Mouse (Mus musculus): Measurements from ENCODE around the gene Hamp2. TPM values are rescaled to one million over a fixed set of nuclear protein-coding genes. Genes with fewer than 3 reads are reported as not detected.
"Not testable (repeated sequence)": the region's sequence is repeated elsewhere in the genome, so short reads cannot be mapped to it uniquely, and the experiment has no call there.

Gene Hamp2
- polyA plus RNA-seq (2014; fragmentation: Nextera tagmentation; extraction: Ambion mirVana) = not detected in 2 replicates

- WGBS (ENCODE audit: insufficient replicate concordance) = 75% methylated on average over 2 of the region's 2 CpGs
- not testable (repeated sequence) for H3K36me3 ChIP-seq (ENCODE audit: control insufficient read depth, insufficient read depth, low read length); H3K4me2 ChIP-seq; H3K4me1 ChIP-seq (ENCODE audit: control insufficient read depth, insufficient read depth, low read length); H3K27me3 ChIP-seq (ENCODE audit: control insufficient read depth, insufficient read depth, low read length); ATAC-seq (replicated peaks; ENCODE audit: insufficient number of reproducible peaks, low FRiP score, low TSS enrichment); H3K4me3 ChIP-seq (ENCODE audit: low read depth, low read length); H3K27ac ChIP-seq (ENCODE audit: low read depth, low read length); H3K9ac ChIP-seq (ENCODE audit: low read depth, low read length); H3K9me3 ChIP-seq (replicated peaks; ENCODE audit: control insufficient read depth, low read length)
These were observed at the start of gene Hamp2 for GRCm38 (mm10) chr7:30924581-30924980. Gene Hamp2, minus strand, starts transcription at chr7:30924681.

GRCm38 (mm10) chr7:30973501-30974289 is 49.2 kb upstream of the Hamp2 start, which contains the start of gene Fam187b:
Gene Fam187b, plus strand, starts transcription at chr7:30973790.
- no peaks in the 10 kb centered on the region for H3K9me3 ChIP-seq (replicated peaks; ENCODE audit: control insufficient read depth, low read length)
- ATAC-seq (replicated peaks; ENCODE audit: insufficient number of reproducible peaks, low FRiP score, low TSS enrichment) = peak; percentile 63; the same call in 1 of the 2 replicates
- under 1% methylated on average over 37 of the region's 37 CpGs for WGBS (ENCODE audit: insufficient replicate concordance)
- H3K4me2 ChIP-seq = peak within 1 kb of the TSS; percentile 70
- peak within 1 kb of the TSS; percentile 67 for H3K9ac ChIP-seq (ENCODE audit: low read depth, low read length)
- H3K36me3 ChIP-seq (ENCODE audit: control insufficient read depth, insufficient read depth, low read length) = no peaks in the 10 kb centered on the region
- peaks cover 5% of the 10 kb centered on the region; the same call in 1 of the 2 replicates for H3K4me1 ChIP-seq (ENCODE audit: control insufficient read depth, insufficient read depth, low read length)
- peaks cover 18% of the 10 kb centered on the region for H3K27me3 ChIP-seq (ENCODE audit: control insufficient read depth, insufficient read depth, low read length)
- peak within 1 kb of the TSS; percentile 50 for H3K4me3 ChIP-seq (ENCODE audit: low read depth, low read length)
- H3K27ac ChIP-seq (ENCODE audit: low read depth, low read length) = no peak within 1 kb of the TSS

- ATAC-seq (replicated peaks; ENCODE audit: insufficient number of reproducible peaks, low FRiP score, low TSS enrichment) = no peak
These were observed 48.7 kb upstream of the Hamp2 start, which contains the start of gene Lsr for GRCm38 (mm10) chr7:30973251-30973500. Gene Lsr, minus strand, starts transcription at chr7:30973464.

GRCm38 (mm10) chr7:30972426-30973250 is 48.2 kb upstream of the Hamp2 start:
- Histone ChIP-seq H3K4me3 (ENCODE audit: low read depth, low read length) (peak overlapping the region; percentile 50), H3K9ac (ENCODE audit: low read depth, low read length) (peak overlapping the region; percentile 67), H3K4me1 (ENCODE audit: control insufficient read depth, insufficient read depth, low read length) (peaks cover 5% of the 10 kb centered on the region; the same call in 1 of the 2 replicates), H3K4me2 (peak overlapping the region; percentile 70), H3K9me3 (replicated peaks; ENCODE audit: control insufficient read depth, low read length) (no peaks in the 10 kb centered on the region), H3K27ac (ENCODE audit: low read depth, low read length) (no peak overlapping the region), H3K36me3 (ENCODE audit: control insufficient read depth, insufficient read depth, low read length) (no peaks in the 10 kb centered on the region), H3K27me3 (ENCODE audit: control insufficient read depth, insufficient read depth, low read length) (peaks cover 18% of the 10 kb centered on the region)
- WGBS (ENCODE audit: insufficient replicate concordance) = 5% methylated on average over 34 of the region's 41 CpGs
- ATAC-seq (replicated peaks; ENCODE audit: insufficient number of reproducible peaks, low FRiP score, low TSS enrichment) = no peak

More at GRCm38 (mm10) chr7:30973251-30973500, 48.7 kb upstream of the Hamp2 start, which contains the start of gene Lsr:
- Histone ChIP-seq H3K9me3 (replicated peaks; ENCODE audit: control insufficient read depth, low read length) (no peaks in the 10 kb centered on the region), H3K27me3 (ENCODE audit: control insufficient read depth, insufficient read depth, low read length) (peaks cover 18% of the 10 kb centered on the region), H3K4me2 (peak within 1 kb of the TSS; percentile 70), H3K4me3 (ENCODE audit: low read depth, low read length) (peak within 1 kb of the TSS; percentile 50), H3K4me1 (ENCODE audit: control insufficient read depth, insufficient read depth, low read length) (peaks cover 5% of the 10 kb centered on the region; the same call in 1 of the 2 replicates), H3K27ac (ENCODE audit: low read depth, low read length) (no peak within 1 kb of the TSS), H3K36me3 (ENCODE audit: control insufficient read depth, insufficient read depth, low read length) (no peaks in the 10 kb centered on the region), H3K9ac (ENCODE audit: low read depth, low read length) (peak within 1 kb of the TSS; percentile 67)
- 0% methylated on average over 19 of the region's 19 CpGs for WGBS (ENCODE audit: insufficient replicate concordance)

- no peak overlapping the region for H3K9ac ChIP-seq (ENCODE audit: low read depth, low read length)
- peaks cover 5% of the 10 kb centered on the region; the same call in 1 of the 2 replicates for H3K4me1 ChIP-seq (ENCODE audit: control insufficient read depth, insufficient read depth, low read length)
- H3K4me2 ChIP-seq = peak overlapping the region; percentile 70; the same call in 1 of the 2 replicates
- H3K27ac ChIP-seq (ENCODE audit: low read depth, low read length) = no peak overlapping the region
- H3K27me3 ChIP-seq (ENCODE audit: control insufficient read depth, insufficient read depth, low read length) = peaks cover 18% of the 10 kb centered on the region
- no peaks in the 10 kb centered on the region for H3K36me3 ChIP-seq (ENCODE audit: control insufficient read depth, insufficient read depth, low read length)
- no peak overlapping the region for H3K4me3 ChIP-seq (ENCODE audit: low read depth, low read length)
- ATAC-seq (replicated peaks; ENCODE audit: insufficient number of reproducible peaks, low FRiP score, low TSS enrichment) = no peak
- 87% methylated on average over 15 of the region's 15 CpGs for WGBS (ENCODE audit: insufficient replicate concordance)
- no peaks in the 10 kb centered on the region for H3K9me3 ChIP-seq (replicated peaks; ENCODE audit: control insufficient read depth, low read length)
These were observed 47.4 kb upstream of the Hamp2 start for GRCm38 (mm10) chr7:30971901-30972300.

- H3K27ac ChIP-seq (ENCODE audit: low read depth, low read length) = no peak overlapping the region
- WGBS (ENCODE audit: insufficient replicate concordance) = 63% methylated on average over 4 of the region's 4 CpGs
- no peaks in the 10 kb centered on the region for H3K36me3 ChIP-seq (ENCODE audit: control insufficient read depth, insufficient read depth, low read length)
- no peak overlapping the region for H3K4me3 ChIP-seq (ENCODE audit: low read depth, low read length)
- no peaks in the 10 kb centered on the region for H3K9me3 ChIP-seq (replicated peaks; ENCODE audit: control insufficient read depth, low read length)
- H3K4me2 ChIP-seq = no peak overlapping the region
- peaks cover 5% of the 10 kb centered on the region; the same call in 1 of the 2 replicates for H3K4me1 ChIP-seq (ENCODE audit: control insufficient read depth, insufficient read depth, low read length)
- peaks cover 18% of the 10 kb centered on the region for H3K27me3 ChIP-seq (ENCODE audit: control insufficient read depth, insufficient read depth, low read length)
- no peak for ATAC-seq (replicated peaks; ENCODE audit: insufficient number of reproducible peaks, low FRiP score, low TSS enrichment)
- H3K9ac ChIP-seq (ENCODE audit: low read depth, low read length) = no peak overlapping the region
These were observed 44.7 kb upstream of the Hamp2 start for GRCm38 (mm10) chr7:30969174-30969573.

- H3K27ac ChIP-seq (ENCODE audit: low read depth, low read length) = no peak overlapping the region
- no peak for ATAC-seq (replicated peaks; ENCODE audit: insufficient number of reproducible peaks, low FRiP score, low TSS enrichment)
- no peak overlapping the region for H3K9ac ChIP-seq (ENCODE audit: low read depth, low read length)
- H3K4me2 ChIP-seq = no peak overlapping the region
- H3K9me3 ChIP-seq (replicated peaks; ENCODE audit: control insufficient read depth, low read length) = no peaks in the 10 kb centered on the region
- no peaks in the 10 kb centered on the region for H3K36me3 ChIP-seq (ENCODE audit: control insufficient read depth, insufficient read depth, low read length)
- WGBS (ENCODE audit: insufficient replicate concordance) = 87% methylated on average over 8 of the region's 8 CpGs
- no peak overlapping the region for H3K4me3 ChIP-seq (ENCODE audit: low read depth, low read length)
- H3K27me3 ChIP-seq (ENCODE audit: control insufficient read depth, insufficient read depth, low read length) = peaks cover 17% of the 10 kb centered on the region
- H3K4me1 ChIP-seq (ENCODE audit: control insufficient read depth, insufficient read depth, low read length) = peaks cover 8% of the 10 kb centered on the region; the same call in 1 of the 2 replicates
These were observed 44.1 kb upstream of the Hamp2 start for GRCm38 (mm10) chr7:30968611-30969010.

GRCm38 (mm10) chr7:30966657-30967056 is 42.2 kb upstream of the Hamp2 start:
- H3K4me1 ChIP-seq (ENCODE audit: control insufficient read depth, insufficient read depth, low read length) = 0 out of 2 replicates have a peak, but pooled peaks cover 3% of the 10 kb centered on the region
- no peak overlapping the region for H3K4me2 ChIP-seq
- ATAC-seq (replicated peaks; ENCODE audit: insufficient number of reproducible peaks, low FRiP score, low TSS enrichment) = no peak
- H3K27me3 ChIP-seq (ENCODE audit: control insufficient read depth, insufficient read depth, low read length) = peaks cover under 1% of the 10 kb centered on the region; the same call in 1 of the 2 replicates
- no peak overlapping the region for H3K4me3 ChIP-seq (ENCODE audit: low read depth, low read length)
- H3K9ac ChIP-seq (ENCODE audit: low read depth, low read length) = no peak overlapping the region
- H3K36me3 ChIP-seq (ENCODE audit: control insufficient read depth, insufficient read depth, low read length) = no peaks in the 10 kb centered on the region
- 86% methylated on average over 3 of the region's 3 CpGs for WGBS (ENCODE audit: insufficient replicate concordance)
- H3K9me3 ChIP-seq (replicated peaks; ENCODE audit: control insufficient read depth, low read length) = no peaks in the 10 kb centered on the region
- H3K27ac ChIP-seq (ENCODE audit: low read depth, low read length) = no peak overlapping the region
